Mouse (Mus musculus): ENCODE measurements around the gene Gm13276. TPM values are rescaled to one million over a fixed set of nuclear protein-coding genes. Genes with fewer than 3 reads are reported as not detected.
"Not testable (repeated sequence)": the region's sequence is repeated elsewhere in the genome, so short reads cannot be mapped to it uniquely, and the experiment has no call there.

Gm13276 gene
- polyA plus RNA-seq, 1 experiment from 2014 or later = not detected

GRCm38 (mm10) chr4:88835225-88835624 lies 49.7 kb downstream of the Gm13276 start, which contains the start of gene Ifna5:
TSS of gene Ifna5 (plus strand) at chr4:88835525.
- not testable (repeated sequence) for H3K9me3 ChIP-seq; ATAC-seq (ENCODE audit: insufficient read depth, low FRiP score, low read depth); H3K4me3 ChIP-seq (replicated peaks); H3K9ac ChIP-seq; H3K36me3 ChIP-seq; H3K27me3 ChIP-seq (replicated peaks); H3K4me2 ChIP-seq; H3K4me1 ChIP-seq; H3K27ac ChIP-seq
- 88% methylated on average over 1 of the region's 1 CpGs for WGBS

Other genes starting within 250 kb of the Gm13276 start
- gene Ifna15, start 227.5 kb upstream of the Gm13276 start, polyA plus RNA-seq (2015; fragmentation: Nextera tagmentation; extraction: Ambion mirVana) = not detected in 2 replicates
- gene Ifna14, start 213.9 kb upstream of the Gm13276 start, polyA plus RNA-seq (2015; fragmentation: Nextera tagmentation; extraction: Ambion mirVana) = not detected in 2 replicates
- gene Ifna9, start 193.3 kb upstream of the Gm13276 start, polyA plus RNA-seq (2015; fragmentation: Nextera tagmentation; extraction: Ambion mirVana) = not detected in 2 replicates
- not detected in 2 replicates for gene Ifna12, start 182.3 kb upstream of the Gm13276 start, polyA plus RNA-seq (2015; fragmentation: Nextera tagmentation; extraction: Ambion mirVana)
- gene C87499, start 151.3 kb upstream of the Gm13276 start, polyA plus RNA-seq (2015; fragmentation: Nextera tagmentation; extraction: Ambion mirVana) = not detected in 2 replicates
- not detected in 2 replicates for gene Ifna13, start 141.2 kb upstream of the Gm13276 start, polyA plus RNA-seq (2015; fragmentation: Nextera tagmentation; extraction: Ambion mirVana)
- not detected in 2 replicates for gene Ifna16, start 108.8 kb upstream of the Gm13276 start, polyA plus RNA-seq (2015; fragmentation: Nextera tagmentation; extraction: Ambion mirVana)
- not detected in 2 replicates for gene Ifna2, start 101.8 kb upstream of the Gm13276 start, polyA plus RNA-seq (2015; fragmentation: Nextera tagmentation; extraction: Ambion mirVana)
- gene Ifnab, start 94.3 kb upstream of the Gm13276 start, polyA plus RNA-seq (2015; fragmentation: Nextera tagmentation; extraction: Ambion mirVana) = not detected in 2 replicates
- 0.49 and 1.0 TPM in 2 replicates for gene Gm26566, start 63.9 kb upstream of the Gm13276 start, polyA plus RNA-seq (2015; fragmentation: Nextera tagmentation; extraction: Ambion mirVana)
- gene Klhl9, start 63.2 kb upstream of the Gm13276 start, polyA plus RNA-seq (2015; fragmentation: Nextera tagmentation; extraction: Ambion mirVana) = 87.8 and 88.8 TPM in 2 replicates
- not detected in 2 replicates for gene Gm13271, start 30.8 kb upstream of the Gm13276 start, polyA plus RNA-seq (2015; fragmentation: Nextera tagmentation; extraction: Ambion mirVana)
- gene Gm13283, start 25.6 kb upstream of the Gm13276 start, polyA plus RNA-seq (2015; fragmentation: Nextera tagmentation; extraction: Ambion mirVana) = 0.23 and 0.33 TPM in 2 replicates
- gene Gm13290, start 11.9 kb upstream of the Gm13276 start, polyA plus RNA-seq (2015; fragmentation: Nextera tagmentation; extraction: Ambion mirVana) = 0.30 and 0.70 TPM in 2 replicates
- gene Gm13289, start 8.8 kb upstream of the Gm13276 start, polyA plus RNA-seq (2015; fragmentation: Nextera tagmentation; extraction: Ambion mirVana) = not detected in 2 replicates
- 0.35 TPM in 1 of 2 replicates, not detected in the other for gene Gm13272, start 5.9 kb upstream of the Gm13276 start, polyA plus RNA-seq (2015; fragmentation: Nextera tagmentation; extraction: Ambion mirVana)
- gene Ifnz, start 3.6 kb upstream of the Gm13276 start, polyA plus RNA-seq (2015; fragmentation: Nextera tagmentation; extraction: Ambion mirVana) = 0.30 and 0.41 TPM in 2 replicates
- not detected in 2 replicates for gene Gm13277, start 2.9 kb downstream of the Gm13276 start, polyA plus RNA-seq (2015; fragmentation: Nextera tagmentation; extraction: Ambion mirVana)
- not detected in 2 replicates for gene Gm13278, start 5.8 kb downstream of the Gm13276 start, polyA plus RNA-seq (2015; fragmentation: Nextera tagmentation; extraction: Ambion mirVana)
- gene Gm13275, start 8.8 kb downstream of the Gm13276 start, polyA plus RNA-seq (2015; fragmentation: Nextera tagmentation; extraction: Ambion mirVana) = not detected in 2 replicates
- gene Gm13279, start 11.7 kb downstream of the Gm13276 start, polyA plus RNA-seq (2015; fragmentation: Nextera tagmentation; extraction: Ambion mirVana) = not detected in 2 replicates
- 0.94 and 1.3 TPM in 2 replicates for gene Gm13285, start 14.0 kb downstream of the Gm13276 start, polyA plus RNA-seq (2015; fragmentation: Nextera tagmentation; extraction: Ambion mirVana)
- gene Gm13287, start 17.5 kb downstream of the Gm13276 start, polyA plus RNA-seq (2015; fragmentation: Nextera tagmentation; extraction: Ambion mirVana) = 0.41 TPM in 1 of 2 replicates, not detected in the other
- not detected in 2 replicates for gene Gm13288, start 19.8 kb downstream of the Gm13276 start, polyA plus RNA-seq (2015; fragmentation: Nextera tagmentation; extraction: Ambion mirVana)
- gene Ifna7, start 30.5 kb downstream of the Gm13276 start, polyA plus RNA-seq (2015; fragmentation: Nextera tagmentation; extraction: Ambion mirVana) = not detected in 2 replicates
- gene Ifna11, start 34.2 kb downstream of the Gm13276 start, polyA plus RNA-seq (2015; fragmentation: Nextera tagmentation; extraction: Ambion mirVana) = not detected in 2 replicates
- not detected in 2 replicates for gene Ifna6, start 41.7 kb downstream of the Gm13276 start, polyA plus RNA-seq (2015; fragmentation: Nextera tagmentation; extraction: Ambion mirVana)
- not detected in 2 replicates for gene Ifna5, start 49.8 kb downstream of the Gm13276 start, polyA plus RNA-seq (2015; fragmentation: Nextera tagmentation; extraction: Ambion mirVana)
- not detected in 2 replicates for gene Ifna4, start 56.2 kb downstream of the Gm13276 start, polyA plus RNA-seq (2015; fragmentation: Nextera tagmentation; extraction: Ambion mirVana)
- gene Ifna1, start 64.4 kb downstream of the Gm13276 start, polyA plus RNA-seq (2015; fragmentation: Nextera tagmentation; extraction: Ambion mirVana) = not detected in 2 replicates
- gene Ifne, start 94.5 kb downstream of the Gm13276 start, polyA plus RNA-seq (2015; fragmentation: Nextera tagmentation; extraction: Ambion mirVana) = not detected in 2 replicates